Mouse (Mus musculus): ENCODE data around the gene Cyp1a2. TPM values are rescaled to one million over a fixed set of nuclear protein-coding genes. Genes with fewer than 3 reads are reported as not detected.
A peak's percentile ranks its signal among the peaks of the same experiment; 100 is the strongest.

Gene Cyp1a2
- polyA plus RNA-seq, 1 experiment, result not detected

DNA sequence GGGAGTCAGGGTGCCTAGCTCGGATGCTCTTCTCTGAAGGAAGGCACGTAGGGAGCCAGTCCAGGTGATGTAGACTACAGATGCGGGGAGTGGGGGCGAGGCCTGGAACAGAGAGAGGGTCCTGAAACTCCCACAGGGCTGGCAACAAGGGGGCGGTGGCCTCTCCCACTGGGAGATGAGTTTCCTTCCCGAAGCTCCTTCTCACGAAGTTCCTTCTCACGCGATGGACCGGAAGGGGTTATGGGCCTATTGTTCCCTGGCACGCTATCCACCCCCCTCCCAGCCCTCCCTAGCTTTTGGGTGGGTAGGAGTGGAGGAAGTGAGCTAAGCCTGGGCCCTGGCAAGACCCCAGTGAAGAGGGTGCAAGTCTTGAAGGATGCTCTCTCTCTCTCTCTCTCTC is 15.7 kb downstream of the Cyp1a2 start:
- Histone ChIP-seq H3K4me3 (ENCODE audit: extremely low read depth, insufficient read depth, insufficient read length) (no peak overlapping the region), H3K4me1 (ENCODE audit: control insufficient read depth, insufficient read depth, insufficient read length) (no peaks in the 10 kb centered on the region), H3K27ac (ENCODE audit: insufficient read depth, low read length) (no peak overlapping the region), H3K27me3 (ENCODE audit: control insufficient read depth, insufficient read depth, low read length) (no peaks in the 10 kb centered on the region), H3K36me3 (ENCODE audit: control insufficient read depth, insufficient read depth, low read length) (no peaks in the 10 kb centered on the region)
- TF ChIP-seq CTCF (IDR thresholded peaks at IDR 0.05; ENCODE audit: extremely low read depth, insufficient read depth, insufficient read length, insufficient replicate concordance) (no peak), POLR2A (IDR thresholded peaks at IDR 0.05; ENCODE audit: low read depth, low read length) (no peak)
- WGBS, result 68% methylated on average over 11 of the region's 11 CpGs
- no peak for DNase-seq (ENCODE audit: low read depth in 1 of 2, low spot score in 2 of 2)

GRCm38 (mm10) chr9:57667136-57667535 is 16.4 kb downstream of the Cyp1a2 start:
- no peaks in the 10 kb centered on the region for H3K27me3 ChIP-seq (ENCODE audit: control insufficient read depth, insufficient read depth, low read length)
- no peak overlapping the region for H3K27ac ChIP-seq (ENCODE audit: insufficient read depth, low read length)
- no peaks in the 10 kb centered on the region for H3K36me3 ChIP-seq (ENCODE audit: control insufficient read depth, insufficient read depth, low read length)
- no peak for TF ChIP-seq POLR2A (IDR thresholded peaks at IDR 0.05; ENCODE audit: low read depth, low read length)
- no peak for TF ChIP-seq CTCF (IDR thresholded peaks at IDR 0.05; ENCODE audit: extremely low read depth, insufficient read depth, insufficient read length, insufficient replicate concordance)
- no peaks in the 10 kb centered on the region for H3K4me1 ChIP-seq (ENCODE audit: control insufficient read depth, insufficient read depth, insufficient read length)
- no peak for DNase-seq (ENCODE audit: low read depth in 1 of 2, low spot score in 2 of 2)
- H3K4me3 ChIP-seq (ENCODE audit: extremely low read depth, insufficient read depth, insufficient read length), result no peak overlapping the region
- WGBS, result 68% methylated on average over 3 of the region's 3 CpGs

- no peak overlapping the region for H3K27ac ChIP-seq (ENCODE audit: insufficient read depth, low read length)
- no peaks in the 10 kb centered on the region for H3K4me1 ChIP-seq (ENCODE audit: control insufficient read depth, insufficient read depth, insufficient read length)
- no peak for TF ChIP-seq POLR2A (IDR thresholded peaks at IDR 0.05; ENCODE audit: low read depth, low read length)
- TF ChIP-seq CTCF (IDR thresholded peaks at IDR 0.05; ENCODE audit: extremely low read depth, insufficient read depth, insufficient read length, insufficient replicate concordance), result no peak
- no peak for DNase-seq (ENCODE audit: low read depth in 1 of 2, low spot score in 2 of 2)
- H3K36me3 ChIP-seq (ENCODE audit: control insufficient read depth, insufficient read depth, low read length), result no peaks in the 10 kb centered on the region
- H3K27me3 ChIP-seq (ENCODE audit: control insufficient read depth, insufficient read depth, low read length), result no peaks in the 10 kb centered on the region
- H3K4me3 ChIP-seq (ENCODE audit: extremely low read depth, insufficient read depth, insufficient read length), result no peak overlapping the region
- WGBS, result 90% methylated on average over 8 of the region's 8 CpGs
These were observed 17.0 kb downstream of the Cyp1a2 start for GRCm38 (mm10) chr9:57666536-57666935.

DNA sequence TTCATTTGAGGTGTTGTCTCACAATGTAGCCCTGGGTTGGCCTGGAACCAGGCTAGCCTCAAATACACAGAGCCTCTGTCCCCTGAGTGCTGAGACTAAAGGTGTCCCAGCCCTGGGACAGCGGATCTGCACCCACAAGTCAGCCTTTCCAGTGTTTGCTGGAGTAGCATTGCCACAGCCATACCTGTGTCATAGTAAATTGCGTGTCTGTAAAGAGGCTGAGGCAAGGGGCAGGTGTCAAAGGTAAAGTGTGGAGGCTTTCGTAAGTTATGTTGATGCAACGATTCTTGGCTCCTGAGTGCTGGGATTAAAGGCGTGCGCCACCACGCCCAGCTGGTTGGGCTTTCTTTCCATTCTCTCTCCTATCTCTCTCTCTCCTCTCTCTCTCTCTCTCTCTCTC is 18.9 kb downstream of the Cyp1a2 start:
- H3K4me1 ChIP-seq (ENCODE audit: control insufficient read depth, insufficient read depth, insufficient read length), result no peaks in the 10 kb centered on the region
- H3K27ac ChIP-seq (ENCODE audit: insufficient read depth, low read length), result no peak overlapping the region
- no peak for DNase-seq (ENCODE audit: low read depth in 1 of 2, low spot score in 2 of 2)
- no peaks in the 10 kb centered on the region for H3K27me3 ChIP-seq (ENCODE audit: control insufficient read depth, insufficient read depth, low read length)
- H3K4me3 ChIP-seq (ENCODE audit: extremely low read depth, insufficient read depth, insufficient read length), result no peak overlapping the region
- TF ChIP-seq CTCF (IDR thresholded peaks at IDR 0.05; ENCODE audit: extremely low read depth, insufficient read depth, insufficient read length, insufficient replicate concordance), result no peak
- no peak for TF ChIP-seq POLR2A (IDR thresholded peaks at IDR 0.05; ENCODE audit: low read depth, low read length)
- no peaks in the 10 kb centered on the region for H3K36me3 ChIP-seq (ENCODE audit: control insufficient read depth, insufficient read depth, low read length)
- WGBS, result 82% methylated on average over 7 of the region's 7 CpGs

GRCm38 (mm10) chr9:57661552-57661951 is 22.0 kb downstream of the Cyp1a2 start:
- DNase-seq (ENCODE audit: low read depth in 1 of 2, low spot score in 2 of 2), result no peak
- WGBS, result 61% methylated on average over 3 of the region's 3 CpGs
- no peaks in the 10 kb centered on the region for H3K4me1 ChIP-seq (ENCODE audit: control insufficient read depth, insufficient read depth, insufficient read length)
- no peak overlapping the region for H3K27ac ChIP-seq (ENCODE audit: insufficient read depth, low read length)
- H3K4me3 ChIP-seq (ENCODE audit: extremely low read depth, insufficient read depth, insufficient read length), result no peak overlapping the region
- H3K27me3 ChIP-seq (ENCODE audit: control insufficient read depth, insufficient read depth, low read length), result no peaks in the 10 kb centered on the region
- H3K36me3 ChIP-seq (ENCODE audit: control insufficient read depth, insufficient read depth, low read length), result no peaks in the 10 kb centered on the region
- no peak for TF ChIP-seq CTCF (IDR thresholded peaks at IDR 0.05; ENCODE audit: extremely low read depth, insufficient read depth, insufficient read length, insufficient replicate concordance)
- no peak for TF ChIP-seq POLR2A (IDR thresholded peaks at IDR 0.05; ENCODE audit: low read depth, low read length)

- no peak for DNase-seq (ENCODE audit: low read depth in 1 of 2, low spot score in 2 of 2)
- Histone ChIP-seq H3K36me3 (ENCODE audit: control insufficient read depth, insufficient read depth, low read length) (no peaks in the 10 kb centered on the region), H3K27ac (ENCODE audit: insufficient read depth, low read length) (no peak overlapping the region), H3K27me3 (ENCODE audit: control insufficient read depth, insufficient read depth, low read length) (no peaks in the 10 kb centered on the region), H3K4me1 (ENCODE audit: control insufficient read depth, insufficient read depth, insufficient read length) (peaks cover 4% of the 10 kb centered on the region; the same call in 1 of the 2 replicates), H3K4me3 (ENCODE audit: extremely low read depth, insufficient read depth, insufficient read length) (no peak overlapping the region)
- 44% methylated on average over 6 of the region's 6 CpGs for WGBS
- TF ChIP-seq CTCF (IDR thresholded peaks at IDR 0.05; ENCODE audit: extremely low read depth, insufficient read depth, insufficient read length, insufficient replicate concordance) (no peak), POLR2A (IDR thresholded peaks at IDR 0.05; ENCODE audit: low read depth, low read length) (no peak)
These were observed 23.0 kb downstream of the Cyp1a2 start for GRCm38 (mm10) chr9:57660501-57660900.

- Histone ChIP-seq H3K36me3 (ENCODE audit: control insufficient read depth, insufficient read depth, low read length) (no peaks in the 10 kb centered on the region), H3K4me1 (ENCODE audit: control insufficient read depth, insufficient read depth, insufficient read length) (peaks cover 5% of the 10 kb centered on the region; the same call in 1 of the 2 replicates), H3K27me3 (ENCODE audit: control insufficient read depth, insufficient read depth, low read length) (no peaks in the 10 kb centered on the region), H3K4me3 (ENCODE audit: extremely low read depth, insufficient read depth, insufficient read length) (no peak overlapping the region), H3K27ac (ENCODE audit: insufficient read depth, low read length) (no peak overlapping the region)
- TF ChIP-seq POLR2A (IDR thresholded peaks at IDR 0.05; ENCODE audit: low read depth, low read length), result no peak
- peak; percentile 78; the same call in 1 of the 2 replicates for TF ChIP-seq CTCF (IDR thresholded peaks at IDR 0.05; ENCODE audit: extremely low read depth, insufficient read depth, insufficient read length, insufficient replicate concordance)
- WGBS, result 25% methylated on average over 4 of the region's 4 CpGs
- DNase-seq (ENCODE audit: low read depth in 1 of 2, low spot score in 2 of 2), result peak in 1 of 2 experiments; percentile 73
These were observed 23.7 kb downstream of the Cyp1a2 start for GRCm38 (mm10) chr9:57659774-57660173.
